Mouse (Mus musculus): ENCODE data around the gene Trio. TPM values are rescaled to one million over a fixed set of nuclear protein-coding genes. Genes with fewer than 3 reads are reported as not detected.

The Trio gene
- polyA plus RNA-seq, 1 experiment from 2014 or later = 31.2 TPM

GRCm38 (mm10) chr15:27754571-27755260 is 270.9 kb downstream of the Trio start:
- H3K36me3 ChIP-seq (ENCODE audit: control insufficient read depth, insufficient read depth, low read length) = peaks cover 21% of the 10 kb centered on the region
- DNase-seq (ENCODE audit: low spot score) = no peak

GRCm38 (mm10) chr15:27753923-27754322 is 271.7 kb downstream of the Trio start:
- Histone ChIP-seq H3K36me3 (ENCODE audit: control insufficient read depth, insufficient read depth, low read length) (peaks cover 25% of the 10 kb centered on the region), H3K4me1 (ENCODE audit: control insufficient read depth, insufficient read depth, low read length) (no peaks in the 10 kb centered on the region), H3K9ac (ENCODE audit: low read length) (no peak overlapping the region), H3K4me2 (ENCODE audit: low read depth) (no peak overlapping the region), H3K27me3 (ENCODE audit: control insufficient read depth, insufficient read depth, low read length) (no peaks in the 10 kb centered on the region), H3K4me3 (ENCODE audit: low read depth, low read length) (no peak overlapping the region), H3K9me3 (ENCODE audit: control insufficient read depth, low read length) (no peaks in the 10 kb centered on the region), H3K27ac (ENCODE audit: low read depth, low read length) (no peak overlapping the region)
- DNase-seq (ENCODE audit: low spot score) (no peak), ATAC-seq (ENCODE audit: insufficient read depth, low FRiP score, low TSS enrichment) (no peak)
- 82% methylated on average over 5 of the region's 5 CpGs for WGBS

More at GRCm38 (mm10) chr15:27754571-27755260, 270.9 kb downstream of the Trio start:
- Histone ChIP-seq H3K4me2 (ENCODE audit: low read depth) (no peak overlapping the region), H3K27ac (ENCODE audit: low read depth, low read length) (no peak overlapping the region), H3K4me1 (ENCODE audit: control insufficient read depth, insufficient read depth, low read length) (no peaks in the 10 kb centered on the region), H3K27me3 (ENCODE audit: control insufficient read depth, insufficient read depth, low read length) (no peaks in the 10 kb centered on the region), H3K9ac (ENCODE audit: low read length) (no peak overlapping the region), H3K9me3 (ENCODE audit: control insufficient read depth, low read length) (no peaks in the 10 kb centered on the region), H3K4me3 (ENCODE audit: low read depth, low read length) (no peak overlapping the region)
- ATAC-seq (ENCODE audit: insufficient read depth, low FRiP score, low TSS enrichment) = no peak
- 86% methylated on average over 7 of the region's 7 CpGs for WGBS

GRCm38 (mm10) chr15:27752677-27753342 is 272.8 kb downstream of the Trio start:
- H3K4me1 ChIP-seq (ENCODE audit: control insufficient read depth, insufficient read depth, low read length) = no peaks in the 10 kb centered on the region
- no peak overlapping the region for H3K9ac ChIP-seq (ENCODE audit: low read length)
- ATAC-seq (ENCODE audit: insufficient read depth, low FRiP score, low TSS enrichment) (no peak), DNase-seq (ENCODE audit: low spot score) (no peak)
- no peaks in the 10 kb centered on the region for H3K27me3 ChIP-seq (ENCODE audit: control insufficient read depth, insufficient read depth, low read length)
- 81% methylated on average over 7 of the region's 7 CpGs for WGBS
- no peaks in the 10 kb centered on the region for H3K9me3 ChIP-seq (ENCODE audit: control insufficient read depth, low read length)
- peaks cover 28% of the 10 kb centered on the region for H3K36me3 ChIP-seq (ENCODE audit: control insufficient read depth, insufficient read depth, low read length)
- H3K27ac ChIP-seq (ENCODE audit: low read depth, low read length) = no peak overlapping the region
- H3K4me2 ChIP-seq (ENCODE audit: low read depth) = no peak overlapping the region
- no peak overlapping the region for H3K4me3 ChIP-seq (ENCODE audit: low read depth, low read length)

- no peak overlapping the region for H3K4me3 ChIP-seq (ENCODE audit: low read depth, low read length)
- no peaks in the 10 kb centered on the region for H3K9me3 ChIP-seq (ENCODE audit: control insufficient read depth, low read length)
- ATAC-seq (ENCODE audit: insufficient read depth, low FRiP score, low TSS enrichment) (no peak), DNase-seq (ENCODE audit: low spot score) (peak; percentile 43)
- H3K4me1 ChIP-seq (ENCODE audit: control insufficient read depth, insufficient read depth, low read length) = no peaks in the 10 kb centered on the region
- H3K27ac ChIP-seq (ENCODE audit: low read depth, low read length) = no peak overlapping the region
- peaks cover 33% of the 10 kb centered on the region for H3K36me3 ChIP-seq (ENCODE audit: control insufficient read depth, insufficient read depth, low read length)
- H3K4me2 ChIP-seq (ENCODE audit: low read depth) = no peak overlapping the region
- H3K9ac ChIP-seq (ENCODE audit: low read length) = no peak overlapping the region
- H3K27me3 ChIP-seq (ENCODE audit: control insufficient read depth, insufficient read depth, low read length) = no peaks in the 10 kb centered on the region
- 87% methylated on average over 12 of the region's 12 CpGs for WGBS
Observed at GRCm38 (mm10) chr15:27751612-27752405, 273.8 kb downstream of the Trio start.

- H3K4me3 ChIP-seq (ENCODE audit: low read depth, low read length) = no peak overlapping the region
- ATAC-seq (ENCODE audit: insufficient read depth, low FRiP score, low TSS enrichment) (no peak), DNase-seq (ENCODE audit: low spot score) (no peak)
- peaks cover 25% of the 10 kb centered on the region for H3K36me3 ChIP-seq (ENCODE audit: control insufficient read depth, insufficient read depth, low read length)
- no peak overlapping the region for H3K9ac ChIP-seq (ENCODE audit: low read length)
- no peaks in the 10 kb centered on the region for H3K9me3 ChIP-seq (ENCODE audit: control insufficient read depth, low read length)
- no peak overlapping the region for H3K4me2 ChIP-seq (ENCODE audit: low read depth)
- no peak overlapping the region for H3K27ac ChIP-seq (ENCODE audit: low read depth, low read length)
- no peaks in the 10 kb centered on the region for H3K4me1 ChIP-seq (ENCODE audit: control insufficient read depth, insufficient read depth, low read length)
- H3K27me3 ChIP-seq (ENCODE audit: control insufficient read depth, insufficient read depth, low read length) = no peaks in the 10 kb centered on the region
- WGBS = 91% methylated on average over 8 of the region's 8 CpGs
Observed at GRCm38 (mm10) chr15:27748739-27749138, 276.9 kb downstream of the Trio start.

GRCm38 (mm10) chr15:27747512-27747911 is 278.1 kb downstream of the Trio start:
- Histone ChIP-seq H3K4me2 (ENCODE audit: low read depth) (no peak overlapping the region), H3K9ac (ENCODE audit: low read length) (no peak overlapping the region), H3K4me3 (ENCODE audit: low read depth, low read length) (no peak overlapping the region), H3K4me1 (ENCODE audit: control insufficient read depth, insufficient read depth, low read length) (no peaks in the 10 kb centered on the region), H3K9me3 (ENCODE audit: control insufficient read depth, low read length) (no peaks in the 10 kb centered on the region), H3K27ac (ENCODE audit: low read depth, low read length) (no peak overlapping the region), H3K27me3 (ENCODE audit: control insufficient read depth, insufficient read depth, low read length) (no peaks in the 10 kb centered on the region), H3K36me3 (ENCODE audit: control insufficient read depth, insufficient read depth, low read length) (peaks cover 29% of the 10 kb centered on the region)
- 97% methylated on average over 18 of the region's 18 CpGs for WGBS
- no peak for DNase-seq (ENCODE audit: low spot score)
- ATAC-seq (ENCODE audit: insufficient read depth, low FRiP score, low TSS enrichment) = no peak

- peaks cover 26% of the 10 kb centered on the region for H3K36me3 ChIP-seq (ENCODE audit: control insufficient read depth, insufficient read depth, low read length)
- H3K27ac ChIP-seq (ENCODE audit: low read depth, low read length) = no peak overlapping the region
- 92% methylated on average over 5 of the region's 5 CpGs for WGBS
Observed at GRCm38 (mm10) chr15:27744995-27745394, 280.7 kb downstream of the Trio start.

GRCm38 (mm10) chr15:27740080-27740479 is 285.6 kb downstream of the Trio start:
- H3K4me2 ChIP-seq (ENCODE audit: low read depth) = no peak overlapping the region
- ATAC-seq (ENCODE audit: insufficient read depth, low FRiP score, low TSS enrichment) (no peak), DNase-seq (ENCODE audit: low spot score) (no peak)
- no peaks in the 10 kb centered on the region for H3K27me3 ChIP-seq (ENCODE audit: control insufficient read depth, insufficient read depth, low read length)
- 90% methylated on average over 7 of the region's 7 CpGs for WGBS
- H3K36me3 ChIP-seq (ENCODE audit: control insufficient read depth, insufficient read depth, low read length) = peaks cover 13% of the 10 kb centered on the region
- no peaks in the 10 kb centered on the region for H3K9me3 ChIP-seq (ENCODE audit: control insufficient read depth, low read length)
- H3K27ac ChIP-seq (ENCODE audit: low read depth, low read length) = no peak overlapping the region
- H3K4me1 ChIP-seq (ENCODE audit: control insufficient read depth, insufficient read depth, low read length) = no peaks in the 10 kb centered on the region
- H3K9ac ChIP-seq (ENCODE audit: low read length) = no peak overlapping the region
- no peak overlapping the region for H3K4me3 ChIP-seq (ENCODE audit: low read depth, low read length)

More at GRCm38 (mm10) chr15:27744995-27745394, 280.7 kb downstream of the Trio start:
- DNase-seq (ENCODE audit: low spot score) = no peak
- H3K27me3 ChIP-seq (ENCODE audit: control insufficient read depth, insufficient read depth, low read length) = no peaks in the 10 kb centered on the region
- H3K4me1 ChIP-seq (ENCODE audit: control insufficient read depth, insufficient read depth, low read length) = no peaks in the 10 kb centered on the region
- no peak overlapping the region for H3K9ac ChIP-seq (ENCODE audit: low read length)
- H3K4me3 ChIP-seq (ENCODE audit: low read depth, low read length) = no peak overlapping the region
- ATAC-seq (ENCODE audit: insufficient read depth, low FRiP score, low TSS enrichment) = no peak
- H3K9me3 ChIP-seq (ENCODE audit: control insufficient read depth, low read length) = no peaks in the 10 kb centered on the region
- no peak overlapping the region for H3K4me2 ChIP-seq (ENCODE audit: low read depth)
